Mouse (Mus musculus): ENCODE data around the gene Milr1. TPM values are rescaled to one million over a fixed set of nuclear protein-coding genes. Genes with fewer than 3 reads are reported as not detected.

Gene Milr1
- polyA plus RNA-seq, 1 experiment = 0.40 TPM

- no peaks in the 10 kb centered on the region for H3K36me3 ChIP-seq (ENCODE audit: control insufficient read depth, insufficient read depth, low read length, poor library complexity, severe bottlenecking)
- no peaks in the 10 kb centered on the region for H3K4me1 ChIP-seq (ENCODE audit: control insufficient read depth, insufficient read depth, low read length)
- TF ChIP-seq POLR2A (IDR thresholded peaks at IDR 0.05; ENCODE audit: insufficient read depth, low read length) (no peak), CTCF (IDR thresholded peaks at IDR 0.05; ENCODE audit: low read depth, low read length) (no peak), EP300 (IDR thresholded peaks at IDR 0.05; ENCODE audit: insufficient read depth, low read depth, low read length) (no peak)
- no peak overlapping the region for H3K9ac ChIP-seq (ENCODE audit: low read depth, poor library complexity, severe bottlenecking)
- no peak overlapping the region for H3K4me3 ChIP-seq (ENCODE audit: low read depth, low read length)
- no peaks in the 10 kb centered on the region for H3K27me3 ChIP-seq (ENCODE audit: control insufficient read depth, insufficient read depth, low read length, poor library complexity, severe bottlenecking)
- H3K9me3 ChIP-seq (replicated peaks; ENCODE audit: control insufficient read depth, insufficient read depth, low read length, poor library complexity, severe bottlenecking) = no peaks in the 10 kb centered on the region
- H3K27ac ChIP-seq (ENCODE audit: insufficient read depth, low read length) = no peak overlapping the region
Observed at GRCm38 (mm10) chr11:106727967-106728366, 23.1 kb upstream of the Milr1 start.

- H3K36me3 ChIP-seq (ENCODE audit: control insufficient read depth, insufficient read depth, low read length, poor library complexity, severe bottlenecking) = no peaks in the 10 kb centered on the region
- TF ChIP-seq POLR2A (IDR thresholded peaks at IDR 0.05; ENCODE audit: insufficient read depth, low read length) (no peak), EP300 (IDR thresholded peaks at IDR 0.05; ENCODE audit: insufficient read depth, low read depth, low read length) (no peak), CTCF (IDR thresholded peaks at IDR 0.05; ENCODE audit: low read depth, low read length) (no peak)
- no peaks in the 10 kb centered on the region for H3K9me3 ChIP-seq (replicated peaks; ENCODE audit: control insufficient read depth, insufficient read depth, low read length, poor library complexity, severe bottlenecking)
- H3K9ac ChIP-seq (ENCODE audit: low read depth, poor library complexity, severe bottlenecking) = no peak overlapping the region
- no peaks in the 10 kb centered on the region for H3K4me1 ChIP-seq (ENCODE audit: control insufficient read depth, insufficient read depth, low read length)
- H3K4me3 ChIP-seq (ENCODE audit: low read depth, low read length) = no peak overlapping the region
- no peak overlapping the region for H3K27ac ChIP-seq (ENCODE audit: insufficient read depth, low read length)
- H3K27me3 ChIP-seq (ENCODE audit: control insufficient read depth, insufficient read depth, low read length, poor library complexity, severe bottlenecking) = no peaks in the 10 kb centered on the region
Observed at GRCm38 (mm10) chr11:106728402-106729366, 22.3 kb upstream of the Milr1 start.

GRCm38 (mm10) chr11:106729656-106730055 is 21.4 kb upstream of the Milr1 start:
- Histone ChIP-seq H3K4me3 (ENCODE audit: low read depth, low read length) (no peak overlapping the region), H3K4me1 (ENCODE audit: control insufficient read depth, insufficient read depth, low read length) (no peaks in the 10 kb centered on the region), H3K27ac (ENCODE audit: insufficient read depth, low read length) (no peak overlapping the region), H3K9me3 (replicated peaks; ENCODE audit: control insufficient read depth, insufficient read depth, low read length, poor library complexity, severe bottlenecking) (no peaks in the 10 kb centered on the region), H3K36me3 (ENCODE audit: control insufficient read depth, insufficient read depth, low read length, poor library complexity, severe bottlenecking) (no peaks in the 10 kb centered on the region), H3K27me3 (ENCODE audit: control insufficient read depth, insufficient read depth, low read length, poor library complexity, severe bottlenecking) (no peaks in the 10 kb centered on the region), H3K9ac (ENCODE audit: low read depth, poor library complexity, severe bottlenecking) (no peak overlapping the region)
- TF ChIP-seq EP300 (IDR thresholded peaks at IDR 0.05; ENCODE audit: insufficient read depth, low read depth, low read length) (no peak), CTCF (IDR thresholded peaks at IDR 0.05; ENCODE audit: low read depth, low read length) (no peak), POLR2A (IDR thresholded peaks at IDR 0.05; ENCODE audit: insufficient read depth, low read length) (no peak)

- Histone ChIP-seq H3K4me3 (ENCODE audit: low read depth, low read length) (no peak overlapping the region), H3K27ac (ENCODE audit: insufficient read depth, low read length) (no peak overlapping the region), H3K9ac (ENCODE audit: low read depth, poor library complexity, severe bottlenecking) (no peak overlapping the region), H3K27me3 (ENCODE audit: control insufficient read depth, insufficient read depth, low read length, poor library complexity, severe bottlenecking) (no peaks in the 10 kb centered on the region), H3K36me3 (ENCODE audit: control insufficient read depth, insufficient read depth, low read length, poor library complexity, severe bottlenecking) (no peaks in the 10 kb centered on the region), H3K4me1 (ENCODE audit: control insufficient read depth, insufficient read depth, low read length) (no peaks in the 10 kb centered on the region), H3K9me3 (replicated peaks; ENCODE audit: control insufficient read depth, insufficient read depth, low read length, poor library complexity, severe bottlenecking) (no peaks in the 10 kb centered on the region)
- TF ChIP-seq CTCF (IDR thresholded peaks at IDR 0.05; ENCODE audit: low read depth, low read length) = no peak
- TF ChIP-seq EP300 (IDR thresholded peaks at IDR 0.05; ENCODE audit: insufficient read depth, low read depth, low read length) = no peak
- TF ChIP-seq POLR2A (IDR thresholded peaks at IDR 0.05; ENCODE audit: insufficient read depth, low read length) = no peak
Observed at GRCm38 (mm10) chr11:106730714-106731113, 20.3 kb upstream of the Milr1 start.

GRCm38 (mm10) chr11:106736614-106737013 is 14.4 kb upstream of the Milr1 start:
- Histone ChIP-seq H3K27ac (ENCODE audit: insufficient read depth, low read length) (no peak overlapping the region), H3K36me3 (ENCODE audit: control insufficient read depth, insufficient read depth, low read length, poor library complexity, severe bottlenecking) (no peaks in the 10 kb centered on the region), H3K9ac (ENCODE audit: low read depth, poor library complexity, severe bottlenecking) (no peak overlapping the region), H3K4me1 (ENCODE audit: control insufficient read depth, insufficient read depth, low read length) (no peaks in the 10 kb centered on the region), H3K27me3 (ENCODE audit: control insufficient read depth, insufficient read depth, low read length, poor library complexity, severe bottlenecking) (no peaks in the 10 kb centered on the region), H3K4me3 (ENCODE audit: low read depth, low read length) (no peak overlapping the region), H3K9me3 (replicated peaks; ENCODE audit: control insufficient read depth, insufficient read depth, low read length, poor library complexity, severe bottlenecking) (no peaks in the 10 kb centered on the region)
- no peak for TF ChIP-seq EP300 (IDR thresholded peaks at IDR 0.05; ENCODE audit: insufficient read depth, low read depth, low read length)
- TF ChIP-seq CTCF (IDR thresholded peaks at IDR 0.05; ENCODE audit: low read depth, low read length) = no peak
- TF ChIP-seq POLR2A (IDR thresholded peaks at IDR 0.05; ENCODE audit: insufficient read depth, low read length) = no peak

- H3K27me3 ChIP-seq (ENCODE audit: control insufficient read depth, insufficient read depth, low read length, poor library complexity, severe bottlenecking) = no peaks in the 10 kb centered on the region
- no peak overlapping the region for H3K4me3 ChIP-seq (ENCODE audit: low read depth, low read length)
- no peaks in the 10 kb centered on the region for H3K36me3 ChIP-seq (ENCODE audit: control insufficient read depth, insufficient read depth, low read length, poor library complexity, severe bottlenecking)
- no peaks in the 10 kb centered on the region for H3K9me3 ChIP-seq (replicated peaks; ENCODE audit: control insufficient read depth, insufficient read depth, low read length, poor library complexity, severe bottlenecking)
- H3K27ac ChIP-seq (ENCODE audit: insufficient read depth, low read length) = no peak overlapping the region
- TF ChIP-seq POLR2A (IDR thresholded peaks at IDR 0.05; ENCODE audit: insufficient read depth, low read length) = no peak
- TF ChIP-seq CTCF (IDR thresholded peaks at IDR 0.05; ENCODE audit: low read depth, low read length) = no peak
- no peak for TF ChIP-seq EP300 (IDR thresholded peaks at IDR 0.05; ENCODE audit: insufficient read depth, low read depth, low read length)
- no peaks in the 10 kb centered on the region for H3K4me1 ChIP-seq (ENCODE audit: control insufficient read depth, insufficient read depth, low read length)
- H3K9ac ChIP-seq (ENCODE audit: low read depth, poor library complexity, severe bottlenecking) = no peak overlapping the region
Observed at GRCm38 (mm10) chr11:106737178-106737621, 13.8 kb upstream of the Milr1 start.
